Mouse (Mus musculus) embryonic fibroblast, embryonic 13.5 days (primary cell): Measurements from ENCODE around the gene Dok5.

Experiments used
- CTCF ChIP-seq: IDR thresholded peaks from 2 replicates; pipeline ENCODE4 v1.5.1; 2011; ENCODE audit warnings: mild to moderate bottlenecking, control low read depth, low read length, moderate library complexity, borderline replicate concordance; ENCODE audit not compliant: insufficient read depth
- POLR2A ChIP-seq: IDR thresholded peaks from 2 replicates; pipeline ENCODE4 v1.6.1; 2011; ENCODE audit warnings: low read depth, mild to moderate bottlenecking, control low read depth, low read length, moderate library complexity

DNA sequence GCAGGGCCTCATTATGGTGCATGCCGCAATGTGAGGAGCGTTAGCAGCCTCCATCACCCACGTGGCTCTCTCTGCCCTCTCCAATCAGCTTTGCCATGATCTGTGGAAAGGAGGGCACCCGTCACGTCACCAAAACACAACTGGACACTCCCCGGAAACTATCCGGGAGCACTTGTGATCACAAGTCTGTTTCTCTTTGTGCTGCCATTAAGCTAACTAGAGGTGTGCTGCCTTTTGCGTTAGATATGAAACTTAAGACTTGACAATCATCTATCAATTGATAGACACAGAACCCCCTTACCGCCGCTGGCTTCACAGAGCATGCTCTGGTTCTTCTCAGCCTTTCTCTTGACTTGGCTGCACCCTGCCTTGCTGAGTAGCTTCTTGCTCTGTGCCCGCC, 6.9 kb upstream of the Dok5 start:
- no peak for TF ChIP-seq POLR2A
- TF ChIP-seq CTCF = no peak
